Mouse (Mus musculus): ENCODE measurements at regions not wholly inside any gene's neighbourhood (a gene's known extent, or its start where the extent isn't known, plus 50 kb on each side); places are given as distances from the start of the nearest gene placed in this dataset.
"Not testable (repeated sequence)": the region's sequence is repeated elsewhere in the genome, so short reads cannot be mapped to it uniquely, and the experiment has no call there.

GRCm38 (mm10) chr6:68248018-68248533 lies 712.5 kb upstream of the Tacstd2 start:
- TF ChIP-seq CTCF (IDR thresholded peaks at IDR 0.05; ENCODE audit: low read depth, low read length); POLR2A (IDR thresholded peaks at IDR 0.05; ENCODE audit: extremely low read depth, insufficient read depth, low read length): not testable (repeated sequence)
